Mouse (Mus musculus) layer of hippocampus, adult 9-10 months (tissue): ENCODE measurements around the gene Scml4.

Source experiments
- DNase-seq: peaks from one replicate; pipeline ENCODE4 v3.0.0; 2022; ENCODE audit warnings: low spot score

The Scml4 gene

DNA sequence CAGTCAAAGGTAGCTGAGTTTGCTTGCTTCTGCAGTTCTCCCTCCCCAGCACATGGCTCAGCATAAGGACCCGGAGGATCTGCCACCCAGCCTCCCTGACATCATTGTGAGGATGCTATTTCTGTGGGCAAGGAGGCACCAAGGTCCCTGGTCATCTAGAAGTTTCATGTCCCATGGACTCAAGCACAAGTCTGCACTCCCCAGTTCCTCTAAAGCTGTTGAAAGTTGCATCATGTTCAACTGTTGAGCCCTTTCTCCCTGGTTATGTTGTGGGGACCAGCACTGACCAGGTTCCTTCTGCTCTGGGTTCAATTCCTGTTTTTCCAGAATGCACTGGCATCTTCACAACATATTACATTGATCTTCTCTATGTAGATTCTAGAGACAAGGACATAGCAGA is 42.9 kb downstream of the Scml4 start:
- no peak for DNase-seq

DNA sequence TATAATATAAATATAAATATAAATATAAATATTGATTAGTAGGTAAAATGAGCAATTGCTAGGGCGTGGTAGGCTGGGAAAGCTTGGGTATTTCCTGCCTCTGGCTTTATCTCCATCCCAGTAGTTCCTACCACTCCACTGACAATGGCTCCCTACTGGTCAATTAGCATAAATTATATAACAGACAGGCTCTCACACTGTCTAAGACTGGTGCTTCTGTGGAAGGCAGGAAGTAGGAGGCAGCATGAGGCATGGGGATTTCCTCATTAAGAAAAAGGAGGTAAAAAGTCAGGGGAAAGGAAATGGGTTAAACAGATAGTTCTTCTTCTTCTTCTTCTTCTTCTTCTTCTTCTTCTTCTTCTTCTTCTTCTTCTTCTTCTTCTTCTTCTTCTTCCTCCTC is 48.4 kb downstream of the Scml4 start:
- no peak for DNase-seq

DNA sequence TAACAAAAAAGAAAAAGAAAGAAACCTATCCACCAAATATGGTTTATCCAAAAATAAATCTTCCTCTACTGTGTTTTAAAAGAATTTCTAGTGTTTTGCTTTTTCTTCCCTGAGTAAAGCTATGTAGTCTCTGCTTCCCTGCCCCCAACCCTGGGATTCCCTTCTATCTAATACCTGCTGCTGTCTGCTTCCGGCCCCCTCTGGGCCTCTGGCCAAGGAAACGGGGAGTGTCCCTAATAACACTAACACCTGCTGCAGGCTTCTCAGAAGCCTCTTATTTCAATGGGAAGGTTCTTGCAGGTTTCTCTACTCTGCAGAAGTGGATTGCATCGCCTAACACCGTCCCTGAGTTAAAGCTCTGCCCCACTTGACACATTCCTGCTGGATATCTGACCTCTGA is 50.4 kb downstream of the Scml4 start:
- no peak for DNase-seq

DNA sequence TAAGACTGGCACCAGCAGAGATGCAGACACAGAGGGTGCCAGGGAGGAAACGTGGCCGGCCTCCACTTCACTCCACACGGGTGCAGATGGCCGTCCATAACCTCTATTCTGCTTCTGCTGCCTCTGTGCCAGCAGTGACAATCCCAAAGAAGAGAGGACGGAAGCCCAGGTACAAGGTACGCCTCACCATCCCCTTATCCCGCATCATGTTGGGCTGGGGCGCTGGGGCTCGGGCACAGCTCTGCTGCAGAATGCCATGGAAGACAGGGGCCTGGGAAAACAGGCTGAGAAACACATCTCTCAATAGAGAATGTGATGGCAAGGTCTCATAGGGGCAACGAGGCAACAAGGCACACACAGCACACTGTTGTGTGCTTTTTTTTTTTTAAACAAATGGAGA is 51.9 kb downstream of the Scml4 start:
- no peak for DNase-seq

DNA sequence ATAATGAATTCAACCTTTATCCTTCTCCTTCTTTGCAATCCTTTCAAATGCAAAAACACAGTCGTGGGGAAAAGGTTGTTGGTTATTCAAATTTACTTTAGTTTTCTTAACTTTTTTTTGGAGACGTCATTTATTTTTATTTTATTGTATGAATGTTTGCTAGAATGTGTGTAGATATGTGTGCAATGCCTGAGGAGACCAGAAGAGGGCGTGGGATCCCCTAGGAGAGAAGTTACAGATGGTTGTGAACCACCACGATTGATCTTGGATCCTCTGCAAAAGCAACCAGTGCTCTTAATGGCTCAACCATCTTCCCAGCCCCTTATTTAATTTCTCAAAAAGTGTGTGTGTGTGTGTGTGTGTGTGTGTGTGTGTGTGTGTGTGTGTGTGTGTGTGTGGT is 53.0 kb downstream of the Scml4 start:
- DNase-seq, result no peak

DNA sequence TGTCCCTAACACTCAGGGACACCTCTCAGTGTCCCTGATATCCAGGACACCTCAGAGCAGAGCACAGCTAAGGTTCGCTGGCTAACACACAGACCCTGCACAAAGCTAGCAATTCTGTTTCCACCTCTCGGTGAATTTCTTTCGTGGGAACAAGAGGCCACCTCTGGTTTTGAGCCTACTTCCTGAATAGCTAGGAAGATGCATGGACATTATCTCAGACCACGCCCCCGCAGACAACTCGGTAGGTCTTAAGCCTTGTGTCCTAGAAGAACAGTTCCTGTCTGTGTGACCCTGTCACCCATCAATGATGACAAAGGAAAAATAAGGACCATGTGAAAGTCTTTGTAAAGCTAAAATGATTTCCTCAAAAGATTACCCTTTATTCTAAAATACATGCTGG is 54.0 kb downstream of the Scml4 start:
- DNase-seq, result no peak

DNA sequence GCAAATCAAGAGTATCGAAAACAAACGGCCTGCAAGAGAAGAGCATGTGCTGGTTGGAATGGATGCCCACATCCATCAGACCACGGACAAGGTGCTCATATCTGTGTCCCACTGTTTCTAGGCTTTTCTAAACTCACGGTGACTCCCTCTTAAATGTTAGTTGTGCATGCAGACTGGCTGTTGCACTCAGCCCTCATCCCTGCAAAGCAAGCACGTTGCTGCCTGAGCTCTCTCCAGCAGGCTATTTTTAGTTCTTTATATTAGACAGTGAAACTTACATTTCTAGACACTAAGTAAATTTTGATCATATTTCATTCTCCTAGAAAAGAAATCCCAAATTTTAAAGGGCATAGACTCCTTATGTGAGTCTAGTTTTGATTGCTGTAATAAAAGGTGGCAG is 57.2 kb downstream of the Scml4 start:
- no peak for DNase-seq

DNA sequence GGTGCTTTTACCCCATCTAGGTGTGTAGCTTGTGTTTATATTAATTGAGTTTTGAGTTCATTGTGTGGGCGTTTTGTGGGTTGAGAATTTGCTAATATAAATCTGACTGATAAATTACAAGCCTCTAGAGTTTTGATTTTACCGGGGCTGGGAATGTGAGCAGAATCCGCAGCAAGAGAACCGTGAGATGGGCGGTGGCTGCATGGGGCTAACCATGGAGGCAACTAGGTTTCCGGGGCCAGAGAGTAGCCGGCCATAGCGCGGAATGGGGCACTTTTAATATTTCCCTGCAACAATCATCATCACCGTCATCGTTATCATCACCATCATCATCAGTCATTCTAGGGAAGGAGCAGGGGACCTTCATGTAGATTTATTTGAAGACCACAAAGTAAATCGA is 59.6 kb downstream of the Scml4 start:
- no peak for DNase-seq

DNA sequence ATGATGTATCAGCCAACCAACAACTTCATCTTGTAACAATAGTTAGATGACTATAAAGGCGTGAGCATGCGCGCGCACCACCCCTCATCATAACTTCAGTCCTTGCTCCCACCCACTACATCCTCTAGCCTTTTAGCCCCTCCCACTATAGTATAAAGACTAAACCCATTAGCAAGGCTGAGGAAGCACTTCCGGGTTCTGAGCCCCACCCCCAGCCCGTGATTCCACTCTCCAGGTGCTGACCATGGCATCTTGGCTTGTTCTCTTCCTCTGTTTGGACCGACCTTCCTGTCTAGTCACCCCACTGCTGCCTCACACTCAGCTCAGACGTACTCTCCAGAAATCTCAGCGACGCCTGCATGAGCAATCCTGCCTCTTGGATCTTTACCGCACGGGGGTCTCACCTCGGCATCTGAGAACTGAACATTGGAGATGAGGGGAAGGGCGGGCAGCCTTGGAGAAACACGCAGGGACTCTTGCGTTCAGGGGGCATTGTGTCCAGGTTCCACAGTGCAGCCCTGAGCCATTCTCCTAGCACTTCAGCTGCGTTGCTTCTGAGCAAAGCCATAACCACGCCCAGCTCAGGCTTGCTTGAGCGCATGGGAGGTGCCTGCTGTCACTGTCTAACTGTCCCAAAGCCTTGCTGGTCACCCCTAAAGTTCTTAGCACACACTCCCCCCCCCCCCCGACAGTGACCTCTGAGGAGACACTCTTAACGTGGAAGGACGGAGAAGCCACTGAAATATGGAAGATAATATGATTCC is 65.1 kb downstream of the Scml4 start:
- DNase-seq, result no peak

DNA sequence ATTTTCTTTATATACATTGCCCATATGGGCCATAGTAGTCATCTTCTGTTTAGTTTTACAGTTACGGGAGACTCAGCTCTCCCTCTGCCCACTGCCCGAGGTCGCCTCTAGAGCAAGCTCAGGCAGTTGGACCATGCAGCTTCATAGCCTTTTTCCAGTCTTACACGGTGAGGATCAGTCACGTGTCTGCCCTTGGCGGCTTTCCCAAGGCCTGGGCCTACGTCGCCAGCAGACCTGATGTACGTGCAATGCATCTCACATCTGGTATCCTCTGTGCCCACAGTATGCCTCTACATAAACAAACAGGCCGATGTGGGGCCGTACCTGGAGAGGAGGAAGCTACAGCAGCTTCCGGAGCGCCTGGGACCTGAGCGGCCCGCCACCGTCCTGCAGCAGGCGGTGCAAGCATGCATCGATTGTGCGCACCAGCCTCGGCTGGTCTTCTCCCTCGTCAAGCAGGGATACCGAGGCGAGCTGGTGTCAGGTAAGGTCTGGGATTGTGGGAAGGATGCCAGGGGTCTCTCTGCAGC is 70.0 kb downstream of the Scml4 start:
- no peak for DNase-seq

DNA sequence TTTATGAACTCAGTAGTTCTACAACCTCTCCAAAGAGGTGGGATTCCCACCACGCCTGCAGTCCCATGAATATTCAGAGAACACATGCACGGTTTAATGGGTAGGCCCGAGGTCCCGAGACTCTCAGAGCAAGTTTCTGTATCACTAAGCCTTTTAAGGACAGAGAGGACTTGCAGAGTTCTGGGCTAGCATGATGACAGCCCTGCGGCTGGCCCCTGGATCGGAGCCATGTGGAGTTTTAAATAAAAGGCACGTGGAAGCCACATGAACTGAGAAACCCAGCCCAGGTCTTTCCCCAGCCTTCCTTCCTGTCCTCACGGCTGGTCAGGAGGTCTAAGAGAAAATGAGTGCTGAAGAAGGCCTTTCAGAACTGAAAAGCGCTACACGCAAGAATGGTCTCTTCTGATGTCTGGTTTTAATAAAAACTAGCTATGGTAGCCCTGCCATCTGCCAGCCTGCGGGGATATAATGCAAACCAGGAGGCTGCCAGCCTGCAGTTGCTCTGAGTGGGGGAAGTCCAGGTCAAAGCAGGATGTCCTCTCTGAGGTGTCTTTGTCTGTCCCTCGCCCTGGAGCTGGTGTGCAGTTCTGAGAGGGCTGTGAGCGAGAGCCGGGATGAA is 72.8 kb downstream of the Scml4 start:
- DNase-seq, result no peak

DNA sequence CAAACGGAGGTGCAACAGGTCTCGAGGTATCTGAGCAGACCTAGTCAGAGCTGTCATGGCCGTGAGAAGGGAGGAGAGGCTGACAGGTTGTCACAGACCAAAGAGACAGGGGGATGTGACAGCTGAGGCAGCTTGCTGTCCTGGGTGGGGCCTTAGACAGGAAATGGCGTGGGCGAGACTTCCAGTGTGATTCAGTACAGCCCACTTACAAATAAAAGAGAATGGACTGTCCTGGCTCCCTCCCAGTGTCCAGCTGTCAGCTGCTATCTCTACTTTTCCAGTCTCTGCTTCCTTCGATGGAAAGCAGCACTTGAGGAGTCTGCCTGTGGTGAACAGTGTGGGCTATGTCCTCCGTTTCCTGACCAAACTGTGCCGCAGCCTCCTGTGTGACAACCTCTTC is 74.5 kb downstream of the Scml4 start:
- no peak for DNase-seq

DNA sequence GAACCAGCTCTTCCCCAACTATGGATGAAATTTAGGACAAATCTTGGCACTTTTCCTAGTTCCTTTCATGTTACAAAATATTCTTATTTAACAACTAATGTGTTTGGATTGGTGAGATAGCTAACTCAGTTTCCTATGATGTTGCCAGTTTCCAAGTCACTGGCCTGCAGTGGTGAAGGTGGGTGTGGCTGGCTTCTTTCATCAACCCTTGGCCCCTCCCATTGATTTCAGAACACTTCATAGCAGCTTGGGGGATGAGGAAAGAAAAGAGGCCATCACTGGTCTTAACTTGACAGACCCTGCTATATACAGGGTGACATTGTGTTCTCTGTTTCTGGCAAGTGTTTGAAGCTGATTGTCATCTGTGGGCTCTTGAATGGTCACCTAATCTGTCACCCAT is 76.0 kb downstream of the Scml4 start:
- DNase-seq, result no peak

DNA sequence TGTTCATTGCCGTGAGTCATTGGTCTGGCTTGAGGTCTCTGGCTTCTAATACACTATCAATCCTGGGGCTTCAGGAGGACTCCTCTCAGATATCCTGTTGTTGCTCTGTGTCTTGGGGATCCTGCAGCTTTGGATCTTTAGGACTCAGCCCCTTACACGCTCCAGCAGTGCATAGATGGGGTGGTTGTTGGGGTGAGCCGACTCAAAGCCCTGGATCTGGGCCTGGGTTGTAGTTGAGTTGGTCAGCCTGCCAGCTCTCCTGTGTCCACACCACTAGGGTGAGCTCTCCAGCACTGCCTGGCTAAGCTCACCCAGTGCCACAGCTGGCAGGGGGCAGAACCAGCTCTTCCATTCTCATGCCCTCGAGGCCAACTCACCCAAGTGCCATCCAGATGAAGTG is 78.2 kb downstream of the Scml4 start:
- no peak for DNase-seq

DNA sequence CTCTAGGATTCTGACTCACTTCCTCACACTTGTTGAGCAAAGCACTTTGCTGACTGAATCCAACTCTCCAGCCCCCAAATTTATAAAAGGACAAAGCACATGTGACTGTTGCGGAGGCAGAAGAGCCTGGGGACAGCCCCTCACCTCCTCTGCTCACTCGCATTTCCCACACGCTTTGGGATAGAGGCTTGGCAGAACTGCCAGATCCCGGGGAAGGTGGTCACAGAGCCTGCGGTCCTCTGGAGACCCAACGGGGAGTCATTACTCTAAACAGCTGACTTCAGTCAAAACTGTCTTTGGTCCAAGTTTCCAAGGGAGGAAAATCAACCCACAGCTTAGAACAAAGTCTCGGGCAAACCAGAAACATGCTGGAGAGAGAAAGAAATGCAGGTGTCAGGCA is 79.5 kb downstream of the Scml4 start:
- DNase-seq, result no peak

DNA sequence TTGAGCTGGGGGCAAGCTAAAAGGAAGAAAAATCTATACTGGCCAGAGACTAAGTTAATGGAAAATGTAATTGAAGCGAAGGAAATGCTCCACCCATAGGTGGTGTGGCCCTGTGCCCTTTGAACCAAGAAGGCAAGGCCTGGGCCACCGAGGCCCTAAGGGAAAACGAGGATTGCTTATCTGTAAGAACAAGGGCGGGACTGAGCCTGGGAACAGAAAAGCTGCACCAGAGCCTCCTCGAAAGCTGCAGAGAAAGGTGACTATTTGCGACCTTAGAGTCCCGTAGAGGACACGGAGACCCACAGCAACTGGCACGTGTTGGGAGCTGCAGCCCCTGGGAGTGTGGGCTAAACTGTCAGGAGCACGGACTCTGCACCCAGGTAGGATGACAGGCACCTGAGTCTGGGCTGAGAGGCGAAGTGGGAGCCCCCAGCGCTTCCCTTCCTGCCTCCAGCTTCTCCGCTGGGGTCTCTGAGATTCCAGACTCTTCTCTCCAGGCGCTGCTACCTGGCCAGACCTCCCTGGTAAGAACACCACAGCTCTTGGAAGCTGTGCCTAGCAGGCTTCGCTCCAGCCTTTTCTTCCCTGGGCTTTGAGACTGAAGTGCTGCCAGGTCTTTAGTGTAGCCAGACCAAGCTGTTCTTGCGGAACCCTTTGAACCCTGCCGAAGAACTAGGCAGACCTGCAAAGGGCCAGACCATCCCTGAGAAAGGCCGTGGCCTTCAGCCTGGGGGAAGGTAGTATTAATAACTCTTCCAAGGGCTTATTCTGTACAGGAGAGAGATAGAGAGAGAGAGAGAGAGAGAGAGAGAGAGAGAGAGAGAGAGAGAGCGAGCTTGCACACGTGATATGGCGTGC is 80.3 kb downstream of the Scml4 start:
- DNase-seq, result no peak

DNA sequence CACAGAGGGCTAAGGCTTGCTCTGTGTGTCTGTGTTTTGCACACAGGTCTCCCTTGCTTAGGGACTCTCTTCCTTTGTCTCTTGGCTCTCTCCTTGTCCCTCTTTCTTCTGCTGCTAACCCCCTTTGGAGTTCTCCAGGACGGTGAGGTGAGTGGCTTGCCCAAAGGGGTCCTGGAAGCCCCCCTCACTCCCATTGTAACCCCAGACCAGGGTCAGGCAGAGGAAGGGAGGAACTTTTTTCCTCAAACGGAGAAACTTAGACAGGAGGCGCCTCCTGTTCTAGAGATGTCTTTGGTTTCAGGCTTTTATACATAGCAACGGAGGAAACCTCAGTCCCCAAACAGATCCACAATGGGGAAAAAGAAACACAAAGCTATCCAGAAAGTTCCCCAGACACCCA is 81.1 kb downstream of the Scml4 start:
- DNase-seq, result no peak

DNA sequence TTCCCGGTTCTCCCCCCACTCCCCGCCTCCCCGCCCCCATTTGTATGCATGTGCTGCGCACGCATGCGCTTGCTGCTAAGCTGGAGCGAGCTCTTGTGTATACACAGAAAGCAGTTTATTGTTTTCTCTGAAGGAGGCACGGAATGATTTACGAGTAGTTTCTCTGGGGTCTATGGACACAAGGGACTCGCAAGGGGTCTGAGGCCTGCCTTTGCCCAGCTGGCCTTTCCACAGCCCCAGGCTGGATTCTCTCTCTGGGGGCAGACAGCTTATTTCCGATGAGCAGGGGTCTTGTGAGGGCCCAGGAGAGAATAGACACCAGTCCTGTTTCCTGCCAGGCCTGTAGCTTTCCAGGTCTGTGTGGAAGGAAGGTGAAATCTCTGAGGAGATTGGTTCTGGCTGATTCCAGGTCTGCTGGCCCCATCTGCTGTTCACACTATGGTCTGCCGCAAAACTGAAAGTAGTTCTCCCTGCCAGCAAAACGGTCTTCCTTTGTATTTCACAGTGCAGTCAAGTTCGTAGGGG is 81.6 kb downstream of the Scml4 start:
- no peak for DNase-seq

DNA sequence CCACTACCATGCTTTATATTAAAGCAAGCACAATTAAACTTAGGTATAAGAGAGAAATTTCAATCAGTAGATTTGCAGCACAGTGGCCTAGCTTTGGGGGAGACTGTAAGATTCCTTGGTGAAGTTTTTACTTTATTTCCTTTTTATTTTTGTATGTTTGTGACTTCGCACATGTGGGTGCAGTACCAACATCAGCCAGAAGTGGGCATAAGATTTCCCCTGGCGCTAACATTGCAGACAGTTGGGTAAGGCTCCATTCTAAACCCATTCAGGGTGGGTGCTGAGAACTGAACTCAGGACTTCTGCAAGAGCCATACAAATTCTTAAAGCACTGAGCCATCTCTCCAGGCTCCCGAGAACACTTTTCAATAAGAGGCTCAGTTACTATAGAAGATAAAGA is 82.1 kb downstream of the Scml4 start:
- no peak for DNase-seq

DNA sequence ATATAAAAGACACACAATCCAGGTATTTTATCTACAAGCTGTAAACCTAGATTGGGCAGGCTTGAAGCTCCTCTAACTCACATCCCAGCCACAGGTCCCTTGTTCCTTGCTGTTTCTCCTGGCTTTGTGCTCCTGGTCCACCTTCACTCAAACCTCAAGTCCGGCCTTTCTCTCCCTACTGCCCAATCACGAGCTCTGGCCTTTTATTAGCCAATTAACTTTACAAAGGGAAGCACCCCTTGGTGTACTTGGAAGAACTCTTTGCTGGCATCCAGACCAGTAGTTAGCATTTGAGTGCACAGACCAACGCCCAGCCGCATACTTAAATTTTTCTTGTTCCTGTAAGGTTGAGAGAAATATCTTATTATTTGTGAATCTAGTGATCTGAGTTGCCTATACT is 85.1 kb downstream of the Scml4 start:
- DNase-seq, result no peak

DNA sequence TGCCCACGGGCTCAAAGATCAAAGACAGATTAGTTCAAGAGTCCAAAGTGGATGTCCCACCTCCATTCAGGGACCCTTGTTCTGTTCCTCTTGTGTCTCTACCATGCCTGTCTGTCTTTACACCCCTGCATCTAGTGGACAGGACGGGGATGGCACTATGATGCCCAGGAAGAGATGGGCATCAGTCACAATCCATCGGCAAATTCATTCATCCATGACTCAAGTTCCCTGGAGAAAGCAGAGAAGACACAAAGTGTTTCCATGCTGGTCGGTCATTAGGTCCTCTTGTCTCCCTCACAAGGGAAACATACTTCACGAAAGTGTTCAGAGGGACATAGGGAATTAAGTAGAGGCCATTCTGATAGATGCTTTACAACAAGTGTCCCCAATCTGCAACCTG is 87.2 kb downstream of the Scml4 start:
- DNase-seq, result no peak

DNA sequence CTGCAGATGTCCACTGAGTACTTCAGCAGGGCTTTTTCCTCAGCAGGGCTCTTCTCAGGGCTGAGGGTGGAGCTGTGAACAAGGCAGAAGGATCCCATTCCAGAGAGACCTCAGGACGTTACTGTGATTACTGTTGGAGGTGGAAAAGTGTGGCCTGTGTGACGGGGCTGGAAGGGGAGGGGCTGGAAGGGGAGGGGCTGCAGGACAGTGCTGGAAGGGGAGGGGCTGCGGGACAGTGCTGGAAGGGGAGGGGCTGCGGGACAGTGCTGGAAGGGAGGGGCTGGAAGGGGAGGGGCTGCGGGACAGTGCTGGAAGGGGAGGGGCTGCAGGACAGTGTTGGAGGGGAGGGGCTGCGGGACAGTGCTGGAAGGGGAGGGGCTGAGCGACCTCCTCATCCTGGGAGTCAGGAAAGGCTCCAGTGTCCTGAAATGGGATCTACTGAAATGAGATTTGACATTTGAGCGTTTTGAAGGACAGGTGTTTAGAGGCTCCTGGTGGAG is 90.1 kb downstream of the Scml4 start:
- no peak for DNase-seq
